Mouse (Mus musculus): ENCODE results near the gene Pctp.

DNA sequence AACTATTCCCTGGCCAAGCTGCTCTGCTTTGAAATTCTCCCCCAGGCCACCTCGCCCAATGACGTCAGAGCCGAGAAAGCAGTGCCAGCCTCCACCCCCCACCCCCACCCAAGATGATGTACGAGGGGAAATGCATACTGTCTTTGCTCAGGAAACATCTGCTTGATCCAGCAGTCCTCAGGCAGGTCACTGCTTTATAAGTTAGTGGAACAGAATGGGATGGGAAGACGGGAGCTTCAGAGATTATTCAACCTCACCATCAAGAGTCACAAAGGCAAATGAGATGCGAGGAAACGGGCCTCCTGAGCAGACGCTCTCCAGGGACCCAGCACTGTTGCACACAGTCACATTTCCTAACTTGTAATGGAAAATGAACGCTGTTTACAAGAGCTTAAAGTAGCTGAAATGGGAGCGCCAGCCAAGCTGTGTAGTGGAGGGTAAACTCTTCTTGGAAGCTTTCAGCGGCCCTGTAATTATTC, 24.3 kb downstream of the Pctp start:
- TF ChIP-seq CTCF (IDR thresholded peaks at IDR 0.05; ENCODE audit: control insufficient read depth, insufficient read depth, low read length), result no peak
- TF ChIP-seq POLR2A (IDR thresholded peaks at IDR 0.05; ENCODE audit: borderline replicate concordance, control insufficient read depth, low read depth, low read length), result no peak
